Mouse (Mus musculus): ENCODE measurements at regions not wholly inside any gene's neighbourhood (a gene's known extent, or its start where the extent isn't known, plus 50 kb on each side); places are given as distances from the start of the nearest gene placed in this dataset.

GRCm38 (mm10) chr9:118374680-118375079 lies 103.3 kb upstream of the Eomes start:
- TF ChIP-seq MYOG (IDR thresholded peaks at IDR 0.05; ENCODE audit: control insufficient read depth in 1 of 3, insufficient read depth in 1 of 3, insufficient read length in 2 of 3, low read depth in 2 of 3) (no peak), CEBPB (IDR thresholded peaks at IDR 0.05; ENCODE audit: insufficient read depth, poor library complexity, severe bottlenecking) (no peak), POLR2AphosphoS2 (IDR thresholded peaks at IDR 0.05; ENCODE audit: insufficient read length, low read depth) (no peak), POLR2A (IDR thresholded peaks at IDR 0.05; ENCODE audit: insufficient read length, low read depth) (no peak), TCF12 (IDR thresholded peaks at IDR 0.05; ENCODE audit: insufficient read depth, poor library complexity, severe bottlenecking) (no peak), MAX (IDR thresholded peaks at IDR 0.05; ENCODE audit: low read depth) (no peak), USF1 (IDR thresholded peaks at IDR 0.05; ENCODE audit: low read depth) (no peak), MYOD1 (IDR thresholded peaks at IDR 0.05; ENCODE audit: control insufficient read depth in 1 of 3, insufficient read length in 2 of 3, low read depth in 2 of 3) (no peak)

All from myocyte (in vitro differentiated cells).